Mouse (Mus musculus) gastrocnemius, postnatal 14 days (tissue): ENCODE measurements around the gene Acvr1c. TPM values are rescaled to one million over a fixed set of nuclear protein-coding genes. Genes with fewer than 3 reads are reported as not detected.

Experiments
- DNase-seq: peaks from one replicate; pipeline ENCODE4 v3.0.0; 2021; ENCODE audit warnings: mixed read lengths
- intact Hi-C: fragments of 180-260 bp; cut with DNase I; formaldehyde crosslinking; loops from one replicate; pipeline ENCODE4 v1.15.1; 2025; ENCODE audit warnings: low total_unique reads
- long read RNA-seq, 2 experiments: library from polyadenylated mRNA; stranded (forward); transcript quantifications; one replicate each; pipeline ENCODE4 v2.0.0; 2021
- total RNA-seq, 2 experiments: library from RNA; stranded (reverse); gene quantifications; 2 replicates each; pipeline ENCODE4 v1.2.3; 2021

Acvr1c gene
- under 1 TPM; 0.04 to 0.94 TPM for total RNA-seq
- long read RNA-seq, experiment 1, result 0 reads
- long read RNA-seq, experiment 2, result 0 reads

GRCm38 (mm10) chr2:58357414-58358131, at the start of gene Acvr1c:
TSS of gene Acvr1c (minus strand) at chr2:58357895.
- intact Hi-C loops, result no loop called here
- DNase-seq, result peak; percentile 49

- no peak for DNase-seq
- intact Hi-C loops, result no loop called here
Observed at GRCm38 (mm10) chr2:58403481-58403880, 45.8 kb upstream of the Acvr1c start.

GRCm38 (mm10) chr2:58388601-58389000, 30.9 kb upstream of the Acvr1c start:
- no peak for DNase-seq
- intact Hi-C loops, result no loop called here

GRCm38 (mm10) chr2:58380020-58380419, 22.3 kb upstream of the Acvr1c start:
- DNase-seq, result peak; percentile 5
- intact Hi-C loops, result no loop called here

GRCm38 (mm10) chr2:58379475-58379874, 21.8 kb upstream of the Acvr1c start:
- DNase-seq, result no peak
- intact Hi-C loops, result no loop called here

- no peak for DNase-seq
- intact Hi-C loops, result no loop called here
Observed at GRCm38 (mm10) chr2:58377417-58378130, 19.9 kb upstream of the Acvr1c start.

- intact Hi-C loops, result no loop called here
- no peak for DNase-seq
Observed at GRCm38 (mm10) chr2:58366196-58366595, 8.5 kb upstream of the Acvr1c start.

GRCm38 (mm10) chr2:58361361-58362046, 3.8 kb upstream of the Acvr1c start:
- no peak for DNase-seq
- intact Hi-C loops, result no loop called here

GRCm38 (mm10) chr2:58358132-58358460, 401 bp upstream of the Acvr1c start:
- DNase-seq, result no peak
- intact Hi-C loops, result no loop called here

GRCm38 (mm10) chr2:58357068-58357413, 654 bp downstream of the Acvr1c start:
- intact Hi-C loops, result no loop called here
- DNase-seq, result no peak

GRCm38 (mm10) chr2:58354389-58354788, 3.3 kb downstream of the Acvr1c start:
- no peak for DNase-seq
- intact Hi-C loops, result no loop called here

- DNase-seq, result no peak
- intact Hi-C loops, result no loop called here
Observed at GRCm38 (mm10) chr2:58352846-58353245, 4.8 kb downstream of the Acvr1c start.

- no peak for DNase-seq
- intact Hi-C loops, result no loop called here
Observed at GRCm38 (mm10) chr2:58350657-58351056, 7.0 kb downstream of the Acvr1c start.

- no peak for DNase-seq
- intact Hi-C loops, result no loop called here
Observed at GRCm38 (mm10) chr2:58336730-58337129, 21.0 kb downstream of the Acvr1c start.

GRCm38 (mm10) chr2:58329589-58329988, 28.1 kb downstream of the Acvr1c start:
- DNase-seq, result no peak
- intact Hi-C loops, result no loop called here

- no peak for DNase-seq
- intact Hi-C loops, result no loop called here
Observed at GRCm38 (mm10) chr2:58324118-58324901, 33.4 kb downstream of the Acvr1c start.

- DNase-seq, result no peak
- intact Hi-C loops, result no loop called here
Observed at GRCm38 (mm10) chr2:58323274-58323673, 34.4 kb downstream of the Acvr1c start.

- intact Hi-C loops, result no loop called here
- no peak for DNase-seq
Observed at GRCm38 (mm10) chr2:58316186-58316585, 41.5 kb downstream of the Acvr1c start.

GRCm38 (mm10) chr2:58309695-58310094, 48.0 kb downstream of the Acvr1c start:
- no peak for DNase-seq
- intact Hi-C loops, result no loop called here

GRCm38 (mm10) chr2:58304450-58304849, 53.2 kb downstream of the Acvr1c start:
- no peak for DNase-seq
- intact Hi-C loops, result no loop called here
